Mouse (Mus musculus) spleen, embryonic (tissue): ENCODE data around the gene Tasp1.

ENCODE experiments used
- CTCF ChIA-PET: fragments of 350-600 bp; sonication (Branson Sonifier 250); formaldehyde crosslinking; loops from one replicate; lab custom pipeline; 2022; lab: Charles Lee

The Tasp1 gene

DNA sequence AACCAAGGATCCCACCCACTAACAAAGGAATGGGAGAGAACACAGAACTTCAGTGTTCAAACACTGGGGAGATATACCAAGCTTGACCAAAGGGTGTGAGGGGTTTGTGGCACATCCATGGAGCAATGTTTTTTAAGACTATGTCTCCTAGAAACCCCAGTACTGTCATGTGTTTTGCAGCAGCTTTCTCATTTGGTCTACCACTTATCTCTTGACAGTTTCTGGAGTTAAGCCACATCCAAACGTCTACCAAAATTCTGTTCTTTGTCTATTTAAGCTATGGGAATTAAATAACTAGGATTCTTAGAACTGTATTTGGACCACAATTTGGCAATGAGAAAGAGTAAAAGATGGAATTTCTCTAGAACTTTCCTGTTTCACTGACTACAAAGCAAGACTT is 282.1 kb downstream of the Tasp1 start:
- CTCF ChIA-PET, result no interaction called here
